Mouse (Mus musculus): Measurements from ENCODE around the gene Myh4.

Myh4 gene

DNA sequence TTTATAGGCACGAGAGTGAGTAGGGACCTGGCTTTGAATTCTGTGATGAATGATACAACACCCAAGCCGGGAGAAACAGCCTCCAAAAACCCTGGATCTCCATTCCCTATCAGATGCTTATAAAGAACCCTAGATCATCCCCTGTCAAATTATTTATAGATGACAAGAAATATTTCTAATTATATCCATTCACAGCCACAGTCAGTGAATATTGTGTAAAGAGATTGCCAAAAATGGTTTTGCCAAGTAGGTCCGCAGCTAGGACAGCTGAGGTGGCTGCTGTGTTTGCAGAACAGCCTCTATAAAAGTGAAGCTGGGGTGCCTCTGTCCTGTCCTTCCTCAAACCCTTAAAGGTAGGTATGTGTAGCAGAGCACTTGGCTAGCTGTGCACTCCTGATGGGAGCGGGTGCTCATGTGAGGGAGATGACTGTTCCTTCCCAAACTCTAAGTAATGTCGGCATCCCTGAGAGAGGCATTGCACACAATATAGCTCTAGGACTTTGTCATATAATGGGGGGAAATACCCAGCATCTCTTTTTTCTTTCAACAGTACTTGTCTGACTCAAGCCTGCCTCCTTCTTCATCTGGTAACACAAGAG, at the start of gene Myh4:
Myh4 (plus strand) TSS at position 549 of the 599 bp plus-strand sequence.
- no peak for DNase-seq

DNA sequence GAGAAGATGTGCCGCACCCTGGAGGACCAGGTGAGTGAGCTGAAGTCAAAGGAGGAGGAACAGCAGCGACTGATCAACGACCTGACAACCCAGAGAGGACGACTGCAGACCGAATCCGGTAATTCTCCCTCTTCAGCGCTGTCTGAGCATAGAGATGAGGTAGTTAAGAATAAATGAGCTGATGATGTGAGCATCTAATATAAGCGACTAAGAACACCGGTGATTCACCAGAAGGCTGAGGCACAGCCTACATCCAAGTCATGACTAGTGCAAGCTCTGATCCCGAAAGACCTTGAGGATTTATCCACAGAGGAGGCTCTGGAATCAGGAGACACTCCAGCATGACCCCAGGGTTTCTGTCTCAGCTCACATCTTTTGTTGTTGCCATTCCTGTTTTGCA, 47.5 kb upstream of the Myh4 start:
- no peak for DNase-seq

DNA sequence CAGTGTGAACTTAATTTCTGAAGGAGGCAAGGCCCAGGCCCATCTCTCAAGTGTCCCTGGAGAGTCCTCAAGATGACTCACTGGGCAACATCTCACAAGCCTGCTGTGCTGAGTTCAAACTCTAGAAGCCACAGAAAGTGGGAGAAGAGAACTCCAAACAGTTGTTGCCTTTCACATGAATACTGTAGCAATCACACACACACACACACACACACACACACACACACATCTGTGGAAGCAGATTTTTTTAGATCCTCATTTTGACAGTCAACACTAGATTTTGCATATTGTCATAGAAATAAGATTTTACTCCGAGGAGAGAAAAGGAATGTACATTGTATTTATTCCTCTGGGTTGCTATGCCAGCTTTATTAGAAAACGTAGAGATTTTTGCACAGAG, 47.0 kb upstream of the Myh4 start:
- DNase-seq: no peak

DNA sequence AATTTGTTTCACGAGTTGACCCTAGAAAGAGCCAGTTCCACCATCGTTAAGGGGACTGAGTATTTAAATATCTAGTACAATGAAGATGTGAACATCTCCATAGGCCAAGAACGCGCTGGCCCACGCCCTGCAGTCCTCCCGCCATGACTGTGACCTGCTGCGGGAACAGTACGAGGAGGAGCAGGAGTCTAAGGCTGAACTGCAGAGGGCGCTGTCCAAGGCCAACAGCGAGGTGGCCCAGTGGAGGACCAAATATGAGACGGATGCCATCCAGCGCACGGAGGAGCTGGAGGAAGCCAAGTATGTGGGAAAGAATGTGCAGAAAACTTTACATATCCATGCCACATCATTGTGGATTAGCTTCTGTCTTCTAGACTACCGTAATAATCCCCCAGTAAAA, 46.3 kb upstream of the Myh4 start:
- no peak for DNase-seq

DNA sequence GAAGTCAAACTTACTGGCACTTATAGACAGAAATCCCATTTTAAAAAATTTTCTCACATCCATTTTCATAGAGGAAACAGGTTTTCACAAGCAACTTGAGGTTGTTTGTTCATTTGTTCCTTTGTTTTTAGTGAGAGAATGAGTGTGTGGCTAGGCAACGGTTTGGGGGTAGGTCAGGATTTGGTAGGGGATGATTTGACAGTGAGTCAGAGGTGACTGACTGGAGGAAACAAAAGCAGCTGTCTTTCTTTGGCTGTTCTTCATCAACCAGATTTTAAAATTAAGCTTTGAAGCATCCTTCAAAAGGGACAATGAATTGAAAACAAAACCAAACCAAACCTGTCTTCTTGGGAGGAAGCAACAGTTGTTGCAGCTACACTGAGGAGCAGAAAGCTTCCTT, 38.5 kb upstream of the Myh4 start:
- DNase-seq: no peak

DNA sequence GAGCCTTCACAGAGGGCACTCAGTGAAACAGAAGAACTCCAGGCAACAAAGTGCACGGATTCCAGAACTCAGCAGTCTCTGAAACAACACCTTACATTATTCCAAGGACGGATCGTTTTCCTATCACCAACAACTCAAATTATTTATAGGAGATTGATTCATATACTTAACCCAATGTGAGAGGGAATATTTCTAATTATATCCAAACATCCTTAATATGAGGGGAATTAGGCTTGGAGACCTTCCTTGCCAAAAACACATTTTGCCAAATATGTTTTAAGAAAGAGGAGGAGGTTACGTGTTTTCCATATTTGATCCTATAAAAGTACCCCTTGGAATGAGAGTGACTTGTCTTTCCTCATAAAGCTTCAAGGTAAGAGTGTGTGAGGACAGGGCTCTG, 38.1 kb upstream of the Myh4 start, which contains the start of gene Myh1:
Myh1 (plus strand) TSS at position 301 of the 400 bp plus-strand sequence.
- DNase-seq: no peak

DNA sequence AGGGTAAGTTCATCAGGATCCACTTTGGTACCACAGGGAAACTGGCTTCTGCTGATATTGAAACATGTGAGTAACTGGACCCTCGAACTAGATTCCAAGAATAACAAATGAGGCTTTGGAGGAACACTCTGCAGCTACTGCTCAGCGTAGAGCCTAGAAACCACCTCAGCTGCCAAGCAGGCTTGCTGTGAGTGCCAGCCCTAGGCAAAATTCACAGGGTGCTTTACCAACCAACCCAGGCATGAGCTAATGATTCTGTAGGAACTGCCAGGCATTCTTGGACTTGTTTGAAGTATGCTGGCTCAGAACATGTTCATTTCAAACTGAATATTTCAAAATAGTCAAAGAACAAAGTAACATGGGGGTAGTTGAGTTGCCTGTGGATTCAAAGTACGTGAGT, 33.1 kb upstream of the Myh4 start:
- DNase-seq: peak in 1 of 2 experiments; percentile 11

DNA sequence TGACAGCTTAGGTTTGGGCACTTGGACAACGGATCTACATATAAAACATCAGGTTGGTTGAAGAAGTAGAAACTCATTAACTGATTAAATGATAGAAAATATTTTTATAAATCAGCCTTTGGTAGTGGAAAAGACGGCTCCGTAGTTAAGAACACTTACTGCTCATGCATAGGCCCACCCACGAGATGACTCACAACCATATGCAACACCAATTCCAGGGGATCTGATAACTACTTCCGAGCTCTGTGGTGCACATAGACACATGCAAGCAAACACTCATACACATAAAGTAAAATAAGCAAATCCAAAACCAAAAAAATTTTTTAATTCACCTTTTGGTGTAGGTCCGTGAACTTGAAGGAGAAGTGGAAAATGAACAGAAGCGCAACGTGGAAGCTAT, 16.0 kb upstream of the Myh4 start:
- no peak for DNase-seq

DNA sequence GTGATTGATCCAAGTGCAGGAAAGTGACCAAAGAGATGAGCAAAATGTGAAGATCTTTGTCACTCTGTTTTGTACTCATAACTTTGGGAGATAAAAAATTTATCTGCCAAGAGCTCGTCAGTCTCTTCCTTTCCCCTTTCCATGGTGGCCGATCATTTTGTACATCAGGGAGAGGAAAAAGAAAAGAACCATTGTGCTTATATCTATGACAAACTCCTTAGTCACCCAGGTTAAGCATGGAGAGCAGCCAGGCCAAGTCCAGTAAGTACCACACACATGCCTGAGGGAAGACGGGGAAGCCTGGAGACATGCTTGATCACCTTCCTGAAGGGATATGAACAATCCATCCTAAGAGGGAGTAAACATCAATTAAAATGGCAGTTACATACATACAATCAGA, 13.4 kb upstream of the Myh4 start:
- no peak for DNase-seq

DNA sequence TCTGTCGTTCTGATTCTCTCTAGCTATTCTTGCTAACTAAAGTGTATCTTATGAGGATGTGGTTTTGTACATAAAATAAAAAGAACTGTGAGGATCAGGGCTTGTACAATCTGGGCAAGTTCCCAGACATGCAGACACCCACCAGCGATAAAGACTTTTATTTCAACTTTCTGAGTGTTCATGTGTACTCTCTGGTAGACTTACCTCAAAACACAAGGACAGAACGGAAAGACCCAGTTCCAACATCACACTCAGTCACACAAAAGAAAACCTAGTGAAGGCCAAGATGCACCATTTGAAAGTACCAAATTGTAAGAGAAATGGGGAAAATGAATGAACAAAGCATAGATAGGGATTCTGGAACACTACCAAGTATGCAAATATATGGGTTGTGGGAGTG, 9.1 kb upstream of the Myh4 start:
- DNase-seq: no peak

DNA sequence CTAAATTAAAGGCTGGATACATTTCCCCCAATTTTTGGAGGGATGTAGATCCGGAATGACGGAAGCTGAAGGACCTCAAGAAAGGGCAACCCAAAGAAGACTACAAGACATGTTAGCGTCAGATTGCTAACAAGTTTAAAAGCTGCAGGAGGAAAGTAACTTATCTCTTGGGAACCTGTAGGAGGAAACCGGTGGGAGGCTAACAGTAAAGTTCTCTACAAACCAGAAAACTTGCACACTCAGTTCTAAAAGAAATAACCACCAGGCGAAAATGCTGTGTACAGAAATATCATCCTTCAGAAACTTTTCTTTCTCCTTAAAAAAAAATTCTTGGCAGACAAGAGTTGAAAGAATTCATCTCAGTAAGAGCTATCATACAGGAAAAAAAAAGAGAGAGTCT, 8.7 kb upstream of the Myh4 start:
- no peak for DNase-seq

DNA sequence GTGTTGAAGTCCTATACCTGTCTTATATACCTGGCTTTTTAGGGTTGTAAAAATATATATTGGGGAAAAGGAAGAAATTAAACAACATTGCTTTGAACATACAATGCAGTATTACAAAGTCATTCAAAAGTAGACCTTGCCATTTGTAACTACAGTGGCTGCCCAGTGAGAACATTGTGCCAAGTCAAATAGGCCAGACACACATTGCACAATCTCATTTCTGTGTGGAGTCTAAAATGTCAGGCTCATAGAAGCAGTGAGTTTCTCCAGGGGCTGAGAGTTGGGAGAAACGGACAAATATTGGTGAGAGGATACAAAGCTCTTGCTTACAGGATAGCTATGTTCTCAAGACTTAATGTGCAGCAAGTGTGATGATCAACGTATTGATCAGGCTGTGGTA, 7.9 kb upstream of the Myh4 start:
- DNase-seq: no peak

DNA sequence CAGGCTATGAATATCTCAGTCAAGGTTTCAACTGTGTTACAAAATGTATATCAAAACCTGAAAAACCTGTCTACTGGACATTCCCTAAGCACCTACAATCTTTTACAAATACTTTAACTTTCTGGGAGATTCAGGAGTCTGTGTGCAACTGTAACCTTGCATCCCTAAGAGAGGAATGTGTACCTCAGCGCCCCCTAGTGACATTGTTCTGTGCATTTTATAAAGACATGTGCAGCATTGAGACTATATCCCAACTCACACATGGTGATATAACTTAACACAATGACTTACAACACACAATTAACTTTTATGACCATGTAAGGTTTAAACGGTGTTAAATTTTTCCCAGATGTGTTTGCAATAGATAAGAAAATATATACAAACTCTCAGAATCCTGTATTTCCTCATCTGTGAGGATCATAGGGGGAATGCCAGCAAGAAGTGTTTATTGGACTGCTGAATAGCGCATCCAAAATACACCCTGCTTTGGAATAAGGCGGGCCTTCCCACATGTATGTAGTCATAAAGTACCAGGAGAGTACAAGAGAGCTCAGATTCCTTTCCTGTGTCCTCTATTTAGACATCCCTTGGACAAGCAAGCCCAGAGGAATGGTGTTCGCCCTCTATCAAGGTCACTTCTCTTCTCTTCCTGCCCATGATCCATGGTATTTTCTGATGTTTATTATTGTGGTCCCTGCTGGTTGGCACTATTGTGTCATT, 2.0 kb upstream of the Myh4 start:
- DNase-seq: peak; percentile 29 to 59

DNA sequence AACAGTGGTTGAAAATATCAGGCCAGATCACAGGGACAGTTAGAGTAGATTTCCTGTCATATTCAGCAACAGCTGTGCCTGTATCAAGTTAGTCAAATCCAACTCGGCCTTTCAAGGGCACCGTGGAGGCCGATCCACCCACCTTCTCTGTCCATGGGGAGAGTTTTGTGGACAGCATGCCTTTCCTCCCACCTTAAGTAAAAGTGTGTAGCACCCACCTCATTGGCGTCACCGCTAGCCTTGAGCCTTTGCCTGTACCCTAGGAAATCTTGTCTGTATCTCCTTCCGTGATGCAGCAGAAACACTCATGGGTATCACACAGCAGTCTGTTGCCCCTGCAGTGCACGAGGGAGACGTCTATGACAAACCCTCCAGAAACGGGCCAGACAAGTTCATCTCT, 1.0 kb upstream of the Myh4 start:
- no peak for DNase-seq

DNA sequence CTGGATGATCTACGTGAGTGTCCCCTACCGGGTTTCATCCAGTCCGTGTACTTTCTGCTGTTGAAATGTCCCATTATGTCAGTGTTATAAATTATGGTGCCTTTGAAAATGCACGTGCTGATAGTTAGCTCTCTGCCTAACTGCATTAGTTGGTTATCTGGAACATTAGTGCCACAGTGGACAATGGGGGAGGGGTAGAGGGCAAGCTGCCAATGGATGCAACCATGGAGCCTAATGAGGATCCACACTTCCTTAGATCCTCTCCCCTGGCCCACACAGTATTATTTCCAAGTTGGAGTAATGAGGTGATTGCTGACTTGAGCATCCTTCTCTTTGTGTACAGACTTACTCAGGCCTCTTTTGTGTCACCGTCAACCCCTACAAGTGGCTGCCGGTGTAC, 3.2 kb downstream of the Myh4 start:
- no peak for DNase-seq

DNA sequence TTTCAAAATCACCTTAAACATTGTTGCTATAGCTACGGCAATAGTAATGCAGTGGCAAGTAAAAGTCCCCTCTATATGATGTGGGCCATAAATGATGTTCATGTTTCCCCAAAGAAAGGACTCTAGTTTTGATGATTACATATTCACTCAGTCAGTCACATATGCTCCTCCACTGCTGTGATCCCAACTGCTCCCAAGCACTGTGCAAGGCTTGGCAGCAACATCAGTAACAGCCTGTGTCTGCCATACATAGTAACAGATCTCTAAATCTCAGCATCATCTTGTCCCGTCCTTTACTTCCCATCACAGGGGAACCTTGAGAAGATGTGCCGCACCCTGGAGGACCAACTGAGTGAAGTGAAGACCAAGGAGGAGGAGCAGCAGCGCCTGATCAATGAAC, 15.9 kb downstream of the Myh4 start:
- DNase-seq: no peak

DNA sequence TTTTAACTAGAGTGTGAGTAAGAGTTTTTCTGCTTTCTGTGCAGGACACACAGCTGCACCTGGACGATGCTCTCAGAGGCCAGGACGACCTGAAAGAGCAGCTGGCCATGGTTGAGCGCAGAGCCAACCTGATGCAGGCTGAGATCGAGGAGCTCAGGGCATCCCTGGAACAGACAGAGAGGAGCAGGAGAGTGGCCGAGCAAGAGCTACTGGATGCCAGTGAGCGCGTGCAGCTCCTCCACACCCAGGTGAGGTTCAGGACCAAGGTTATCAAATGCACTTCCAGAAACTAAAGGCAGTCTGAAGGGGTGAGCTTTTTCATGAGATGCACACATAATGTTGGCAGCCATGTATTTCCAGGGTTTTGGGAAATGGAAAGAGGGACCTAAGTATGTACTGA, 19.2 kb downstream of the Myh4 start:
- no peak for DNase-seq

DNA sequence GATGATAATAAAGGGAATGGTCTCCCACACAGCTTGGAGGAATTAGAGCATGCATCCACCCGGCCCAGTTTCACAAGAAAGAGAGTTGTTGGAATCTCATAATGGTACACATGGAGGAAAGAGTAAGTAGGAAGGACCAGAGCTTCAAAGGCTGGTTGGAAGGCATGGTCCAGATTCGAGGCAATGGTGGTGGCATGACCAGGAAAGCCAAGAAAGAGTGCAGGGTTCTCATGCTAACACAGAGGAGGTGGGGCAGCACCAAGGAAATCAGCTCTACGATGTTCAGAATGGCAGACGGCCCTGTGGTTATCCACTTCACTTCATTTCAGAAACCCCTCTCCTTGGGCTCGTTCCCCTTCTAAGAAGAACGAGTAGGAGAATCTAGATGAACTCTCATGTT, 23.1 kb downstream of the Myh4 start:
- DNase-seq: no peak

DNA sequence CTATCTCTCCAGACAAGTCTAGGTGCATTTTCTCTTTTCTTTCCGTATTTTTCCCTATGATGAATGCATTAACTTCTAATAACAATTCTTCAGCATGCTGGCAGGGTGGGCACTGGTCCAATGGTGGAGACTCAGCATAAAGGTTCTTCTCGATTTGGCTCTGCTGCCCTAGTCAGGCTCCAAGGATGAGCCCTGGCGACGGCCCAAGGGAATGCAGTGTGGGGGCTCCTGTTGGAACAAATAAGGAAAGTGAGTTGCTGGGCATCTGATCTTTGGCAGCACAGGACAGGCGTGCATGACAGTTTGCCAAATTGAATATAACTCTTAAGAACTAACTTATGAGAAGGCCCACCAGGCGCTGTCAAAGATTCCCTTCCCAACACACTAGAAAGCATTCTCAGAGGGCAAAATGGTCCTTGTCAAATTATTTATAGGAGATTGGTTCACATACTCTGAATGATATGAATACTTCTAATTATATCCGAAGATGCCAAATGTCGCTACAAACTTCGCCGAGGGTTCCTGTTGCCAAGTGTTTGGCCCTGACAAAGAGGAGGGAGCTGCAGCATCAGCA, 38.9 kb downstream of the Myh4 start, which contains the start of gene Myh8:
Myh8 (plus strand) TSS at position 524 of the 574 bp plus-strand sequence.
- no peak for DNase-seq

DNA sequence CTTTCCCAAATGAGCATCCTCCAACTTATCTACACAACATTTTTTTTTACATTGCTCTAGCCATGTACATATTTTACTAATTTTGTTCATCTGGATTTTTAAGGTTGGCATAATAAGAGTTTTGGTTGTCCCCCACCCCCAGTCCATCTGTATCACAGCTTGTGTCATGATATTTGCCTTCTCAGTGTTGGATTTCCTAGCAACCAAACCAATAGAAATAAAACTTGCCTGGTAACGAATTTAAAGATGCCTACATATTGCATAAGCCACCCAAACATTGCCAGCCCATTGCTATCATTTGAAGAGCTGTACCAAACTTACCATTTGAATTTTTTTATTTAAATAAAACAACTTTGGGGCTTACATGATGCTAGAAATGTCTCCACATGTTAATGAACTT, 55.6 kb downstream of the Myh4 start:
- DNase-seq: no peak

All from kidney, postnatal 36 days (tissue).